Mouse (Mus musculus) brain, embryonic 14.5 days (tissue): ENCODE results near the gene Scyl2. TPM values are rescaled to one million over a fixed set of nuclear protein-coding genes. Genes with fewer than 3 reads are reported as not detected.

Experiments
- DNase-seq: peaks from one replicate; pipeline ENCODE4 v3.0.0-alpha.2; 2011; ENCODE audit warnings: low read depth
- CTCF ChIP-seq: fragments of 200-500 bp; IDR thresholded peaks from 2 replicates; pipeline ENCODE4 v1.5.1; 2012; ENCODE audit warnings: inconsistent platforms, mild to moderate bottlenecking, moderate library complexity, borderline replicate concordance; ENCODE audit not compliant: insufficient read depth, insufficient read length; ENCODE audit errors: extremely low read depth
- POLR2A ChIP-seq: fragments of 200-500 bp; IDR thresholded peaks from 2 replicates; pipeline ENCODE4 v1.6.1; 2012; ENCODE audit warnings: mild to moderate bottlenecking, inconsistent platforms, borderline replicate concordance; ENCODE audit not compliant: poor library complexity, insufficient read depth, insufficient read length, severe bottlenecking; ENCODE audit errors: extremely low read depth
- polyA plus RNA-seq: library from polyadenylated mRNA; depleted of rRNA; stranded (reverse); fragments of >200 nt; gene quantifications from 2 replicates; pipeline ENCODE4 v1.2.3, GENCODE M21; 2012

Scyl2 gene
- polyA plus RNA-seq, 1 experiment: 49.0 TPM

DNA sequence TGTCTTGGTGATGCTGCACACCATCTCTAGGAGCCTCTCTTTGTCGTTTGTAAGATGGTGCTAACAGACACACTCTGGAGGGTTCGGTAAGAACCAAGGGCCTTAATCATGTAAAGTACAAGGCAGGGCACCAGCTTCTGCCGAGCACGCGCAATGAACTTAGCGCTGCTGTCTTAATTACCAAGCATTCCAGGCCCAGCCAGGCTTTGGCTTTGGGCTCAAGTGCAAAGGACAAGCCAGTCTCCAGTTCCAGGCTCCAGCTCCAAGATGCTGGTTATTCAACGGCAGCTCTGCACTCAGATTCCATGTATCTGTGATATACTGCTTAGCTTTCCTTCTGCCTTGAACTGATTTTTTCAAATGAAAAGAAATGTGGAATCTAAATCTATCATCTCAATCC is 18.5 kb downstream of the Scyl2 start:
- no peak for TF ChIP-seq CTCF
- TF ChIP-seq POLR2A: no peak
- peak; percentile 19 for DNase-seq

GRCm38 (mm10) chr10:89665679-89666078 is 20.4 kb downstream of the Scyl2 start:
- no peak for DNase-seq
- TF ChIP-seq POLR2A: no peak
- no peak for TF ChIP-seq CTCF

- no peak for DNase-seq
- no peak for TF ChIP-seq CTCF
- TF ChIP-seq POLR2A: no peak
Measured at GRCm38 (mm10) chr10:89664977-89665645, 21.0 kb downstream of the Scyl2 start.

- no peak for TF ChIP-seq POLR2A
- peak; percentile 25 for DNase-seq
Measured at GRCm38 (mm10) chr10:89656366-89656765, 29.7 kb downstream of the Scyl2 start.

- TF ChIP-seq CTCF (no peak), POLR2A (no peak)
- no peak for DNase-seq
Measured at GRCm38 (mm10) chr10:89652912-89653311, 33.2 kb downstream of the Scyl2 start.

GRCm38 (mm10) chr10:89651691-89652090 is 34.4 kb downstream of the Scyl2 start:
- no peak for DNase-seq
- TF ChIP-seq POLR2A (no peak), CTCF (no peak)

GRCm38 (mm10) chr10:89646918-89647317 is 39.2 kb downstream of the Scyl2 start:
- TF ChIP-seq POLR2A (no peak), CTCF (no peak)
- DNase-seq: no peak

GRCm38 (mm10) chr10:89637001-89637400 is 49.1 kb downstream of the Scyl2 start:
- no peak for TF ChIP-seq POLR2A
- DNase-seq: no peak

- no peak for TF ChIP-seq POLR2A
- peak; percentile 48; the same call in 1 of the 2 replicates for TF ChIP-seq CTCF
- peak; percentile 81 for DNase-seq
Measured at GRCm38 (mm10) chr10:89635018-89635417, 51.1 kb downstream of the Scyl2 start.

DNA sequence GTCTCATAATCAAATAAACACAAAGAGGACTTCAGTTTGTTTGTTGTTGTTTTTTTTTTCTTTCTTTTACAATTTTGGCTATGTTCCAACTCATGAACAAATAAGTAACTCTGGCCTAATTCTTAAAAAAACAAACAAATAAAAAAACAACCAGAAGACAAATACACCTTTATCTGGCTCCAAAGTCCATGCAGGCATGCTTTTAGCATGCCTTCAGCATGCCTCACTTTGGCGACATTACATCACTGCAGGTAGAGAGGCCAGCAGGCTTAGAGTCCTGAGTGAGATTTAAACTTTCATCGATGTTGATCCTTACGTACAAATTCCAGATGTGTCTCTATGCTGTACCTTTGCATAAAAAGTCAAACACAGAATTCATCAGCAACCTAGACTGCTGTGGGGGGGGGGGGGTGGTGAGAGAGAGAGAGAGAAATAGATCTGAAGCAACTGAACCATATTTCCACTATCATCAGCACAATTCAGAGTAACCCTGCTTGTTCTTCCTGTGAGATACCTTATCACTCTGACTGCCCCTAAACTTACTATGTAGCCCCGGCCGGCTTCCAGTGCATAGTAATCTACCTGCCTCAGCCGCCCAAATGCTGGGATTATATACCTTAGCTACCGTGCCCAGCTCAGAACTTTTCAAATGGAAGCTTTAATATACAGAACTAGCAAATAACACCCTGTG is 52.2 kb downstream of the Scyl2 start:
- DNase-seq: no peak
- no peak for TF ChIP-seq POLR2A
- no peak for TF ChIP-seq CTCF

DNA sequence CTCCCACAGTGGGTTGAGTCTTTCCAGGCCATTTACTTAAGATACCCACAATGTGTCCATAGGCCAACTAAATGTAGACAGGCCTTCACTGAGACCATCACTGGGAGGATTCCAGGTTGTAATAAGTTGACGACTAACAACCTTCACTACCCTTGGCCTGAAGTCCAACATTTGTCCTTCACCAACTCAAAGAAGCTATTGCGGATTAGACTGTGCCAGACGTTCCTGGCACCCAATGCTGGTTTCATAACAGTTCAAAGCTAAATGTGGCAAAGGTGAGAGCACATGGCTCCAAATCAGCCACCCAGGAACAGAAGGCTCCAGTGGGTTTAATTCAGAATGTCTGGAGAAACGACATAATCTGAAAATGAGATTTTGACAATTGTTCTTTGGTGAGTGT is 53.0 kb downstream of the Scyl2 start:
- TF ChIP-seq CTCF (no peak), POLR2A (no peak)
- no peak for DNase-seq

DNA sequence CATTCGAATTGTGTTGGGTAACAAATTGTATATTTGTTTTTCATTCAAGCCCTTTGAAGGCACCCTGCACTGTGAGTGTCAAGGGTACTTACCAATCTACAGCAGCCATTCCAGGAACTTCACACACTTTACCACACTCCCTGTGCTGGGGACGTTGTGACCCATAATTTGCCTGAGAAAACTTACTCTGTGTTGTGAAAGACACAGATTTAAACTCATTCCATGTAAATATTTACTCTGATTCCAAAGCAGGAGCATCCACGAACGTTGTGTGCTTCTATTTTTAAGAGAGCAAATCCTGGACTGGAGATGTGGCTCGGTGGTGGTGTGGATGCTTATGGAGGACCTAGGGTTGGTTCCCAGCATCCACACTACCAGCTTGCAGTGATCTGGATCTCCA is 54.3 kb downstream of the Scyl2 start:
- DNase-seq: no peak

More for the DNA sequence above, 54.3 kb downstream of the Scyl2 start:
- TF ChIP-seq POLR2A: no peak
- TF ChIP-seq CTCF: no peak
